Mouse (Mus musculus): ENCODE results near the gene Nudt21. TPM values are rescaled to one million over a fixed set of nuclear protein-coding genes. Genes with fewer than 3 reads are reported as not detected.

The Nudt21 gene
- polyA plus RNA-seq, 1 experiment from 2014 or later = 53.9 TPM

- DNase-seq (ENCODE audit: low spot score) = no peak
These were observed 55.1 kb downstream of the Nudt21 start for GRCm38 (mm10) chr8:93981679-93982215.

GRCm38 (mm10) chr8:93980141-93980540, 56.7 kb downstream of the Nudt21 start:
- ATAC-seq = no peak
- no peak for DNase-seq (ENCODE audit: low spot score)
- 91% methylated on average over 4 of the region's 4 CpGs for WGBS
- Histone ChIP-seq H3K4me1 (ENCODE audit: insufficient read depth, low read depth, low read length) (no peaks in the 10 kb centered on the region), H3K9me3 (ENCODE audit: low read length) (no peaks in the 10 kb centered on the region), H3K4me2 (replicated peaks; ENCODE audit: low read depth, low read length) (no peak overlapping the region), H3K27me3 (replicated peaks; ENCODE audit: insufficient read depth, low read length) (no peaks in the 10 kb centered on the region), H3K27ac (ENCODE audit: low read length) (no peak overlapping the region), H3K9ac (replicated peaks; ENCODE audit: low read depth) (no peak overlapping the region), H3K4me3 (ENCODE audit: low read depth, low read length) (no peak overlapping the region), H3K36me3 (ENCODE audit: insufficient read depth, low read length) (peaks cover 49% of the 10 kb centered on the region; the same call in 1 of the 2 replicates)
- TF ChIP-seq EP300 (IDR thresholded peaks at IDR 0.05) = no peak
- TF ChIP-seq CTCF (IDR thresholded peaks at IDR 0.05) = no peak

More at GRCm38 (mm10) chr8:93981679-93982215, 55.1 kb downstream of the Nudt21 start:
- no peaks in the 10 kb centered on the region for H3K4me1 ChIP-seq (ENCODE audit: insufficient read depth, low read depth, low read length)
- H3K4me3 ChIP-seq (ENCODE audit: low read depth, low read length) = no peak overlapping the region
- no peak for TF ChIP-seq EP300 (IDR thresholded peaks at IDR 0.05)
- no peak for TF ChIP-seq CTCF (IDR thresholded peaks at IDR 0.05)
- no peak overlapping the region for H3K4me2 ChIP-seq (replicated peaks; ENCODE audit: low read depth, low read length)
- H3K27ac ChIP-seq (ENCODE audit: low read length) = no peak overlapping the region
- no peak for ATAC-seq
- H3K27me3 ChIP-seq (replicated peaks; ENCODE audit: insufficient read depth, low read length) = no peaks in the 10 kb centered on the region
- WGBS = 87% methylated on average over 5 of the region's 5 CpGs
- no peaks in the 10 kb centered on the region for H3K9me3 ChIP-seq (ENCODE audit: low read length)
- H3K36me3 ChIP-seq (ENCODE audit: insufficient read depth, low read length) = peaks cover 36% of the 10 kb centered on the region; the same call in 1 of the 2 replicates
- H3K9ac ChIP-seq (replicated peaks; ENCODE audit: low read depth) = no peak overlapping the region

- H3K4me3 ChIP-seq (ENCODE audit: low read depth, low read length) = no peak overlapping the region
- no peak for TF ChIP-seq EP300 (IDR thresholded peaks at IDR 0.05)
- peak; percentile 7; the same call in 1 of the 2 replicates for TF ChIP-seq CTCF (IDR thresholded peaks at IDR 0.05)
- H3K4me1 ChIP-seq (ENCODE audit: insufficient read depth, low read depth, low read length) = no peaks in the 10 kb centered on the region
- no peaks in the 10 kb centered on the region for H3K27me3 ChIP-seq (replicated peaks; ENCODE audit: insufficient read depth, low read length)
- ATAC-seq (no peak), DNase-seq (ENCODE audit: low spot score) (no peak)
- no peak overlapping the region for H3K4me2 ChIP-seq (replicated peaks; ENCODE audit: low read depth, low read length)
- H3K27ac ChIP-seq (ENCODE audit: low read length) = no peak overlapping the region
- no peaks in the 10 kb centered on the region for H3K9me3 ChIP-seq (ENCODE audit: low read length)
- WGBS = 95% methylated on average over 6 of the region's 6 CpGs
- peaks cover 62% of the 10 kb centered on the region for H3K36me3 ChIP-seq (ENCODE audit: insufficient read depth, low read length)
- H3K9ac ChIP-seq (replicated peaks; ENCODE audit: low read depth) = no peak overlapping the region
These were observed 60.2 kb downstream of the Nudt21 start for GRCm38 (mm10) chr8:93976446-93977211.

GRCm38 (mm10) chr8:93975358-93975757, 61.5 kb downstream of the Nudt21 start:
- H3K27me3 ChIP-seq (replicated peaks; ENCODE audit: insufficient read depth, low read length) = no peaks in the 10 kb centered on the region
- H3K27ac ChIP-seq (ENCODE audit: low read length) = no peak overlapping the region
- 90% methylated on average over 2 of the region's 2 CpGs for WGBS
- peaks cover 65% of the 10 kb centered on the region for H3K36me3 ChIP-seq (ENCODE audit: insufficient read depth, low read length)
- H3K4me2 ChIP-seq (replicated peaks; ENCODE audit: low read depth, low read length) = no peak overlapping the region
- TF ChIP-seq CTCF (IDR thresholded peaks at IDR 0.05) (no peak), EP300 (IDR thresholded peaks at IDR 0.05) (no peak)
- ATAC-seq (no peak), DNase-seq (ENCODE audit: low spot score) (no peak)
- H3K4me3 ChIP-seq (ENCODE audit: low read depth, low read length) = no peak overlapping the region
- no peak overlapping the region for H3K9ac ChIP-seq (replicated peaks; ENCODE audit: low read depth)
- H3K9me3 ChIP-seq (ENCODE audit: low read length) = no peaks in the 10 kb centered on the region
- no peaks in the 10 kb centered on the region for H3K4me1 ChIP-seq (ENCODE audit: insufficient read depth, low read depth, low read length)

GRCm38 (mm10) chr8:93974602-93975186, 62.1 kb downstream of the Nudt21 start:
- Histone ChIP-seq H3K36me3 (ENCODE audit: insufficient read depth, low read length) (peaks cover 58% of the 10 kb centered on the region), H3K9me3 (ENCODE audit: low read length) (no peaks in the 10 kb centered on the region), H3K9ac (replicated peaks; ENCODE audit: low read depth) (no peak overlapping the region), H3K4me3 (ENCODE audit: low read depth, low read length) (no peak overlapping the region), H3K4me2 (replicated peaks; ENCODE audit: low read depth, low read length) (no peak overlapping the region), H3K27me3 (replicated peaks; ENCODE audit: insufficient read depth, low read length) (no peaks in the 10 kb centered on the region), H3K4me1 (ENCODE audit: insufficient read depth, low read depth, low read length) (no peaks in the 10 kb centered on the region), H3K27ac (ENCODE audit: low read length) (no peak overlapping the region)
- no peak for DNase-seq (ENCODE audit: low spot score)
- TF ChIP-seq EP300 (IDR thresholded peaks at IDR 0.05) (no peak), CTCF (IDR thresholded peaks at IDR 0.05) (no peak)
- peak; percentile 26; the same call in 1 of the 2 replicates for ATAC-seq
- WGBS = 69% methylated on average over 11 of the region's 11 CpGs

GRCm38 (mm10) chr8:93973831-93974375, 62.9 kb downstream of the Nudt21 start:
- ATAC-seq = no peak
- Histone ChIP-seq H3K4me3 (ENCODE audit: low read depth, low read length) (no peak overlapping the region), H3K36me3 (ENCODE audit: insufficient read depth, low read length) (peaks cover 56% of the 10 kb centered on the region), H3K27me3 (replicated peaks; ENCODE audit: insufficient read depth, low read length) (no peaks in the 10 kb centered on the region), H3K4me1 (ENCODE audit: insufficient read depth, low read depth, low read length) (no peaks in the 10 kb centered on the region), H3K4me2 (replicated peaks; ENCODE audit: low read depth, low read length) (no peak overlapping the region), H3K9ac (replicated peaks; ENCODE audit: low read depth) (no peak overlapping the region), H3K9me3 (ENCODE audit: low read length) (no peaks in the 10 kb centered on the region), H3K27ac (ENCODE audit: low read length) (no peak overlapping the region)
- TF ChIP-seq EP300 (IDR thresholded peaks at IDR 0.05) = no peak
- TF ChIP-seq CTCF (IDR thresholded peaks at IDR 0.05) = no peak
- WGBS = 93% methylated on average over 13 of the region's 13 CpGs
- no peak for DNase-seq (ENCODE audit: low spot score)

Data from lung, postnatal 0 days (tissue).